Mouse (Mus musculus) stomach, postnatal 0 days (tissue): Measurements from ENCODE around the gene Acads.

Source experiments
- CTCF ChIP-seq: IDR thresholded peaks from 2 replicates; pipeline ENCODE4 v1.5.1; 2016; ENCODE audit warnings: antibody characterized with exemption, low read depth, mild to moderate bottlenecking, moderate library complexity
- EP300 ChIP-seq: optimal IDR thresholded peaks from 2 replicates; pipeline ENCODE3; 2016; ENCODE audit warnings: antibody characterized with exemption

GRCm38 (mm10) chr5:115063391-115063790 lies 55.8 kb downstream of the Acads start:
- no peak for TF ChIP-seq CTCF
- TF ChIP-seq EP300, result no peak
